Mouse (Mus musculus) heart, postnatal 0 days (tissue): ENCODE measurements at regions not wholly inside any gene's neighbourhood (a gene's known extent, or its start where the extent isn't known, plus 50 kb on each side); places are given as distances from the start of the nearest gene placed in this dataset.

Experiments used
- CTCF ChIP-seq: IDR thresholded peaks from 2 replicates; pipeline ENCODE4 v1.5.1; 2016; ENCODE audit warnings: antibody characterized with exemption, control low read depth, low read depth
- EP300 ChIP-seq: IDR thresholded peaks from 2 replicates; pipeline ENCODE4 v1.6.1; 2016; ENCODE audit warnings: antibody characterized with exemption, low read depth

DNA sequence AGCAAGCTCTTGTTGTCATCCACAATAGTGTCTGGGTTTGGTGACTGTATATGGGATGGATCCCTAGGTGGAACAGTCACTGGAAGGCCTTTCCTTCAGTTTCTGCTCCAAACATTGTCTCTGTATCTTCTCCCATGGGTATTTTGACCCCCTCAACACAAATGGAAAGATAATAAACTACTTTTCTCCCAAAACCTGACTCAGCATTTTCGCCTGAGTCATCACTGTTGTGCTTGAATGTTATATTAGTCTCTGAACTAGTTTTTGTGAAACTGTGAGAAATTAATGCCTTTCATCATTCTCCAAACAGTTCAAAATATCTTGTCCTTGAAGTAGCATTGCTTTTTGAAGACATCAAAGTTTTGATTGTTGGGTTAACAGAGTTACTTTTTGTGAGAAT lies 168.8 kb downstream of the Plppr4 start:
- TF ChIP-seq CTCF = no peak
- no peak for TF ChIP-seq EP300
